In genomic region chr8:57616965-57617364, GRCm38 (mm10) we compare ENCODE assay signal across 19 mouse cellular contexts.
"Had no signal": no experiment of that assay in that cellular context is flagged by ENCODE, and none has a peak within 500 bp of the region (broad histone marks: within the 10 kb centered on the region; RNA-seq: fewer than 3 reads in every experiment).

No protein-coding gene starts in this region.

- H3K4me3 ChIP-seq: layer of hippocampus, adult 2 months; limb, embryonic 10.5 days; limb, embryonic 13.5 days; liver, embryonic 12.5 days; liver, embryonic 15.5 days; midbrain, embryonic 12.5 days; midbrain, embryonic 15.5 days; neural tube, embryonic 13.5 days had no signal

- H3K36me3 ChIP-seq: limb, embryonic 10.5 days; limb, embryonic 13.5 days; liver, embryonic 12.5 days; liver, embryonic 15.5 days; midbrain, embryonic 12.5 days; midbrain, embryonic 15.5 days; neural tube, embryonic 13.5 days had no signal

- H3K27ac ChIP-seq: kidney, postnatal 0 days; layer of hippocampus, adult 2 months; limb, embryonic 10.5 days; limb, embryonic 13.5 days; liver, embryonic 12.5 days; liver, embryonic 15.5 days; macrophage; midbrain, embryonic 12.5 days; midbrain, embryonic 15.5 days; neural tube, embryonic 13.5 days had no signal

- H3K27me3 ChIP-seq: limb, embryonic 13.5 days; liver, embryonic 12.5 days; liver, embryonic 15.5 days; midbrain, embryonic 12.5 days; midbrain, embryonic 15.5 days; neural tube, embryonic 13.5 days had no signal

- ATAC-seq: liver, embryonic 12.5 days; midbrain, embryonic 15.5 days had no signal

- H3K4me1 ChIP-seq: limb, embryonic 10.5 days; liver, embryonic 15.5 days; midbrain, embryonic 15.5 days had no signal

- H3K9ac ChIP-seq: limb, embryonic 13.5 days; liver, embryonic 12.5 days; liver, embryonic 15.5 days; midbrain, embryonic 12.5 days; midbrain, embryonic 15.5 days; neural tube, embryonic 13.5 days had no signal

- DNase-seq: kidney, adult 18-20 months; kidney, adult 9 months; kidney, postnatal 25 days; layer of hippocampus, adult 9-11 months; liver; lung, adult 2 months; lung, postnatal 14 days; thymus, adult 2 months; thymus, postnatal 14 days had no signal

- H3K4me2 ChIP-seq: limb, embryonic 13.5 days; liver, embryonic 12.5 days; liver, embryonic 15.5 days; midbrain, embryonic 12.5 days; midbrain, embryonic 15.5 days; neural tube, embryonic 13.5 days had no signal

- H3K9me3 ChIP-seq: limb, embryonic 10.5 days; limb, embryonic 13.5 days; liver, embryonic 12.5 days; liver, embryonic 15.5 days; midbrain, embryonic 12.5 days; midbrain, embryonic 15.5 days; neural tube, embryonic 13.5 days had no signal
